Mouse (Mus musculus) C2C12 (cell line): ENCODE measurements around the gene Rnf40. TPM values are rescaled to one million over a fixed set of nuclear protein-coding genes. Genes with fewer than 3 reads are reported as not detected.

Experiments used
- H3K27me3 ChIP-seq: one replicate; pipeline ENCODE4 v1.6.1; 2011; ENCODE audit not compliant: control insufficient read depth, insufficient read depth, insufficient read length
- H3K36me3 ChIP-seq: one replicate; pipeline ENCODE4 v1.6.1; 2011; ENCODE audit not compliant: control insufficient read depth, insufficient read depth
- H3K4me3 ChIP-seq: one replicate; pipeline ENCODE4 v1.5.1; 2011; ENCODE audit warnings: mild to moderate bottlenecking, control low read depth; ENCODE audit not compliant: poor library complexity, insufficient read depth, severe bottlenecking
- H3K79me2 ChIP-seq: one replicate; pipeline ENCODE4 v1.6.1; 2011; ENCODE audit not compliant: control insufficient read depth, insufficient read depth
- H3K79me3 ChIP-seq: one replicate; pipeline ENCODE4 v1.6.1; 2011; ENCODE audit warnings: low read depth, control low read depth
- H3ac ChIP-seq: one replicate; pipeline ENCODE3; 2011; ENCODE audit warnings: low read depth; ENCODE audit not compliant: control insufficient read depth, insufficient read length
- CEBPB ChIP-seq: IDR thresholded peaks from one replicate; pipeline ENCODE4 v1.6.1; 2011; ENCODE audit warnings: low read depth, mild to moderate bottlenecking, control low read depth, moderate library complexity
- CTCF ChIP-seq: IDR thresholded peaks from one replicate; pipeline ENCODE4 v1.5.1; 2011; ENCODE audit not compliant: control insufficient read depth, insufficient read depth, insufficient read length
- FOSL1 ChIP-seq: IDR thresholded peaks from one replicate; pipeline ENCODE4 v1.8.0; 2011; ENCODE audit warnings: mild to moderate bottlenecking, low read length; ENCODE audit not compliant: poor library complexity, insufficient read depth, severe bottlenecking
- MAX ChIP-seq: IDR thresholded peaks from one replicate; pipeline ENCODE4 v1.6.1; 2011; ENCODE audit warnings: mild to moderate bottlenecking, control low read depth
- MYOD1 ChIP-seq: IDR thresholded peaks from one replicate; pipeline ENCODE4 v1.6.1; 2011; ENCODE audit warnings: low read depth; ENCODE audit not compliant: control insufficient read depth, insufficient read length
- MYOG ChIP-seq: IDR thresholded peaks from one replicate; pipeline ENCODE4 v1.6.1; 2011; ENCODE audit not compliant: control insufficient read depth, insufficient read length; ENCODE audit errors: extremely low read depth
- USF1 ChIP-seq: IDR thresholded peaks from one replicate; pipeline ENCODE4 v1.6.1; 2011; ENCODE audit warnings: low read depth, mild to moderate bottlenecking, control low read depth, moderate library complexity
- long read RNA-seq, 2 experiments: library from polyadenylated mRNA; unstranded; transcript quantifications; one replicate each; pipeline ENCODE4 v2.0.0; 2019 to 2020
- polyA plus RNA-seq: library from polyadenylated mRNA; unstranded; fragments of >200 nt; fragmentation: generic; extraction: Trizol; gene quantifications from one replicate; pipeline ENCODE4 v1.2.1, GENCODE M21; 2012; ENCODE audit warnings: missing spikeins

Rnf40 gene
- 29.7 TPM for polyA plus RNA-seq
- long read RNA-seq, experiment 1, full-length matches to known transcripts, result 3 of 8 reads
- long read RNA-seq, experiment 1, partial matches to known transcripts, result 4 of 8 reads
- long read RNA-seq, experiment 1, other reads (novel, unspliced or antisense), result 1 of 8 reads
- long read RNA-seq, experiment 2, full-length matches to known transcripts, result 216 of 303 reads
- long read RNA-seq, experiment 2, partial matches to known transcripts, result 19 of 303 reads
- long read RNA-seq, experiment 2, other reads (novel, unspliced or antisense), result 68 of 303 reads

DNA sequence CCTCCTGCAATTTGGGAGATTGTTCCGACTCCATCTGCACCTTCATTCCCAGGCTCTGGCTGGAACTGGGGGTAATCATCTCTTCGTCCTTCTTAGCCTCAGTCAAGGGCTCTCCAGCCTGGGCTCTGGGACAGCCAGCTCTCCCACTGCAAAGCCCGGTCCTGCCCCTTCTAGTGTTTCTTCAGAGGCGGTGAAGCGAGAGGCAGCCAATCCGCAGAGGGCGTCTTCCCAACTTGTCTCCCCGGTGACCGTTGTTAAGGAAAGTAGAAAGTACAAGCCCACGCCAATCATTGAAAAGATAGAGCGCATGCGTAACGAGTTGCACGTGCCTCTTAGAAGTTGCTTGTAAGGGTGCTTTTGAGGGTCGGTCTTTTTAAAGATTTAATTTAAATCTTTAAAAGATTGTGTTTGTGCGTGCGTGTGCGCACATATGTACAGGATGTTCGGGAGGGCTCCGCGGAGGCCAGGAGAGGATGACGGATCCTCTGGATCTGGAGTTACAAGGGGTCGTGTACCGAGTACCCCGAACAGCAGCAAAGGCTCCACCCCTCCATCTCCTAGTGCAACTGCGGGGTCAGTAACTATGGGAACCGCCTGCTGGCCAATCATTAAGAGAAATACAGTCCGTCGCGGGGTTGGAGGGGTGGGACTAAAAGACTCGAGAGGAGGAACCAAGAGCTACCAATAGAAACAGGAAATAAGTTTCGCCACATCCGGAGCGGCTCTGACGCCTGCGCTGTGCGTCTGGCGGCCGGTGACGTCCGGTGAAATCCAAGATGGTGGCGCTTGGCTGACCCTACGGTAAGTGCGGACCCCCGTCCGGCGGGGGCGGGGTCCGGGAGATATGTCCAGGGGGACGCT, at the start of gene Rnf40, which contains the start of gene Ccdc189:
TSS of gene Rnf40 (plus strand) at position 757 of the 861 bp plus-strand sequence.
TSS of gene Ccdc189 (minus strand) at position 585 of the 861 bp plus-strand sequence.
- Histone ChIP-seq H3ac (peak within 1 kb of the TSS; percentile 85), H3K4me3 (peak within 1 kb of the TSS; percentile 78), H3K79me3 (peaks cover 11% of the 10 kb centered on the region), H3K79me2 (peaks cover 12% of the 10 kb centered on the region), H3K27me3 (no peaks in the 10 kb centered on the region), H3K36me3 (peaks cover 38% of the 10 kb centered on the region)
- TF ChIP-seq MYOD1 (no peak), MYOG (no peak), MAX (peak; percentile 73), USF1 (peak; percentile 22), CEBPB (no peak)

DNA sequence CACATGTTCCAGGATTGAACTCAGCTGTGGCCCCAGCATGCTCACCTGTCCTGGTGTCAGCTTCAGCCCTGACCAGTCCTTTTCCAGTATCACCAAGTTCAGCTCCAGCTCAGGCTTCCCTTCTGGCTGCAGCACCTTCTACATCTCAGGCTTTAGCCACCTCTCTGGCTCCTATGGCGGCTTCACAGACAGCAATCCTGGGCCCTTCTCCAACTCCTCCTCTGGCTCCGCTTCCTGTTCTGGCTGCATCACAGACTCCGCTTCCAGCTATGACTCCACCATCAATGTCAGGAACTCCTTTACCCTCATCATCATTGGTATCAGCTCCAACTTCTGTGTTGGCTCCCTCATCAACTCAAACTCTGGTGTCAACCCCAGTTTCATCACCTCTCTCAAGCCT, 46.9 kb upstream of the Rnf40 start:
- Histone ChIP-seq H3K27me3 (no peaks in the 10 kb centered on the region), H3K36me3 (peaks cover 99% of the 10 kb centered on the region), H3K4me3 (no peak overlapping the region), H3K79me2 (peaks cover 20% of the 10 kb centered on the region), H3K79me3 (peaks cover 5% of the 10 kb centered on the region), H3ac (no peak overlapping the region)
- TF ChIP-seq FOSL1, result no peak
- no peak for TF ChIP-seq MYOG
- TF ChIP-seq USF1, result no peak
- TF ChIP-seq CEBPB, result no peak
- no peak for TF ChIP-seq CTCF
- no peak for TF ChIP-seq MYOD1
- TF ChIP-seq MAX, result no peak

DNA sequence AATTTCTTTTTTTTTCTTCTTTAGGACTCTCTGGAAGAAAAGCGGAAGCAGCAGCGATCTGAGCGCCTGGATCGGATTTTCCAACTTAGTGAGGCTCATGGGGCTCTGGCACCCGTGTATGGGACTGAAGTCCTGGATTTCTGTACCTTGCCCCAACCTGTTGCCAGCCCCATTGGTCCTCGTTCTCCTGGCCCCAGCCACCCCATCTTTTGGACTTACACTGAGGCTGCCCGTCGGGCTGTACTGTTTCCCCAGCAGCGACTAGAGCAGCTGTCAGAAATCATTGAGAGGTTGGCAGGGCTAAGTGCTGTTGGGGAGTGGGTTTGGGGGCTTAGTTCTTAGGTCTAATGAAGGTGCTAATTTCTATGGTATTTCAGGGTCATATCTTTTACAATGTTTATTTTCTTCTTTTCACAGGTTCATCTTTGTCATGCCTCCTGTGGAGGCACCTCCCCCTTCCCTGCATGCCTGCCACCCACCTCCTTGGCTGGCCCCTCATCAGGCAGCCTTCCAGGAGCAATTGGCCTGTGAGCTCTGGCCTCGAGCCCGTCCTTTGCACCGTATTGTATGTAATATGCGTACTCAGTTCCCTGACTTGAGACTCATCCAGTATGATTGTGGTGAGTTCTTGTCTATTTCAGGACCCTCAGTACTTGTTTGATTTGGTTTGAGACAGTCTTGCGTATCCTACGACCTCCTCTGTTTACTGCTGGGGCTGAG, 39.3 kb upstream of the Rnf40 start:
- Histone ChIP-seq H3K36me3 (peaks cover 78% of the 10 kb centered on the region), H3K4me3 (no peak overlapping the region), H3ac (no peak overlapping the region), H3K27me3 (no peaks in the 10 kb centered on the region), H3K79me3 (peaks cover 5% of the 10 kb centered on the region), H3K79me2 (peaks cover 12% of the 10 kb centered on the region)
- TF ChIP-seq CEBPB (no peak), USF1 (no peak), MYOG (no peak), MAX (no peak), MYOD1 (no peak)

DNA sequence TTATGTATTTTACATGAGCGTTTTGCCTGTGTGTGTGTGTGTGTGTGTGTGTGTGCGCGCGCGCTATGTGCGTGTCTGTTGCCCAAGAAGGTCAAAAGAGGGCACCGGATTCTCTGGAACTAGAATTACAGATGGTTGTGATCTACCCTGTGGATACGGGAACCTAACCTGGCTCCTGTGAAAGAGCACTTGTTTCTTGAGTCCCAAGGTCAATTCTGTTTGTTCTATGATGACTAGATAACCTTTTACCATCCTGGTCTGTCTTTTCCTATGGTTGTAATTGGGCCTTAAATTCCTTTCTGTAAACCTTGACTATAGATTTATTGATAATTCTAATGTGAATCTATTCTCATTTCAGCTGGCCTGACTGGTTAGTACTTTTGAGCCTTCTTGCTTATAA, 37.0 kb upstream of the Rnf40 start:
- no peaks in the 10 kb centered on the region for H3K79me3 ChIP-seq
- H3K79me2 ChIP-seq, result peaks cover 7% of the 10 kb centered on the region
- no peak overlapping the region for H3K4me3 ChIP-seq
- TF ChIP-seq USF1 (no peak), MYOD1 (no peak), CEBPB (no peak), CTCF (no peak), MAX (no peak), FOSL1 (no peak), MYOG (no peak)
- peaks cover 79% of the 10 kb centered on the region for H3K36me3 ChIP-seq
- H3ac ChIP-seq, result no peak overlapping the region
- H3K27me3 ChIP-seq, result no peaks in the 10 kb centered on the region

DNA sequence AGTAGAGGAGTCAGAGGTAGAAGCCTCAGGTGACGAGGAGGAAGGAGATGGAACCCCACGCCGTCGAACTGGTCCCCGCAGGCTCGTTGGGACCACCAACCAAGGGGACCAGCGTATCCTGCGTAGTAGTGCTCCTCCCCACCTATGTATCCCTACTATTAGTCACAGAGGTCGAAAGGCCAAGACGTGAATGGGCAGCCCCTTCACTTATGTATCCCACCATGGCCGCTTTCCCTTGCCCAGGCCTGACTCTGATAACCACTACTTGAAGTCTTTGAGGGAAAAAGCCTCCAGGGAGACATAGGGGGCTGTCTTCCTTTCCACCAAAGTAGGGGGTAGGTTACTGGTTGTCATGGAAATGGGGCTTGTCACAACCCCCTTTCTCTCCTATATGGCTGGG, 28.0 kb upstream of the Rnf40 start:
- no peaks in the 10 kb centered on the region for H3K27me3 ChIP-seq
- no peak for TF ChIP-seq MAX
- no peak for TF ChIP-seq MYOG
- TF ChIP-seq CTCF, result no peak
- no peak for TF ChIP-seq MYOD1
- no peak for TF ChIP-seq CEBPB
- TF ChIP-seq FOSL1, result no peak
- no peak for TF ChIP-seq USF1
- H3K4me3 ChIP-seq, result no peak overlapping the region
- H3K79me3 ChIP-seq, result peaks cover 1% of the 10 kb centered on the region
- peaks cover 72% of the 10 kb centered on the region for H3K36me3 ChIP-seq
- no peak overlapping the region for H3ac ChIP-seq
- H3K79me2 ChIP-seq, result no peaks in the 10 kb centered on the region
